Mouse (Mus musculus) spleen, adult 12 weeks (tissue): ENCODE data around the gene Cacna2d3.

Experiments
- DNase-seq: peaks from one replicate; pipeline ENCODE4 v3.0.0; 2022; ENCODE audit warnings: low spot score

Gene Cacna2d3

GRCm38 (mm10) chr14:29391489-29391888, 330.2 kb downstream of the Cacna2d3 start:
- DNase-seq: no peak

GRCm38 (mm10) chr14:29387761-29388160, 333.9 kb downstream of the Cacna2d3 start:
- no peak for DNase-seq

DNA sequence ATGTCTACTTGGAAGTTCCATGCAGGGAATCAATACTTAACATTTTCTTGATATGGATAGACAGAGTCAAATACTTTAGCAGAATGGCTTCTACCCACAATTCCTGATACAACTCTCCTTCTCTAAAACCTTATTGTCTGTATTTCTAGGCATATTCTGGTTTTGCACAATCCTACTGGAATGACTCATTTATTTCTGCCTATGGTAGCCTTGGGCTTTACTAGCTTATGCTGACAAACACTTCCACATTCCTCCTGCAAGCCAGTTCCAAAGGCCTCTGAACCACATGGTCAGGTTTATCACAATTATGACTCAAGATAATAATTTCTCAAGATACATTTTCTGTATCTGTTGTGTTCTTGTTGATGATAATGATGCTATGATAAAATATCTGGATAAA, 336.2 kb downstream of the Cacna2d3 start:
- no peak for DNase-seq

DNA sequence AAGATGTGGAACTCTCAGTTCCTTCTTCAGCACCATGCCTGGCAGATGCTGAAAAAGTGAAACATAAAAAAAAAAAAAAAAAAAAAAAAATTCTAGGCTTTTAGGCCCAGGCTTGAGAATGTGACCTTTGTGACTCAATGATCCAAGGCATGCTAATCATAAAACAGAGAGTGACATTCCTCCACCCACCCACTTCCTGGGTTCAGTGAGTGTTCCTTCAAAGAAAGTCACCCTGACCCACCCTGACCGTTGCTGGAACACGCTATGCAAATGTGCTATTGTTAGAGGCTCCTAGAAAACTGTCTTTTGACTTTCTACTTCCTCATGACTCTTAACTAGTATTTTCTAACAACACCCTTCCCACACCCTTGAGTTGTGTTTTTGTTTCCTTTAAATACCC, 338.9 kb downstream of the Cacna2d3 start:
- DNase-seq: no peak

- no peak for DNase-seq
Observed at GRCm38 (mm10) chr14:29366911-29367310, 354.8 kb downstream of the Cacna2d3 start.

DNA sequence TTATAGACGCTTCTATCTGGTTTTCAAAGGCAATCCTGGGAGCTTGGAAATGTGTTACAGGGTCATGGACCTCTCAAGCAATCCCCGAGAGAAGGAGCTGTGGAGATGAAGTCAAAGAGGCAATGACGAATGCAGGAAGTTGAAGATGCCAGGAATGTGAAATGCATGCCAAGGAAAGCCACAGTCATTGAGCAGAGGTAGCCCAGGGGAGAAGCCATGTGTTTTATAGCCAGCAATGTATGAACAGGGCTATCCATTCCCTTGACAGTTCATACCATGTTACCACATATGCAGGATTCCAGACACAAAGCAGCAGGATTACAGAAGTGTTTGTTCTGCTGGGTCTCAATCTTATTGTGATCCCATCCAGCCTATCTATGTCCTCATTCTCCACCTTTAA, 359.2 kb downstream of the Cacna2d3 start:
- DNase-seq: no peak

GRCm38 (mm10) chr14:29350627-29351026, 371.0 kb downstream of the Cacna2d3 start:
- DNase-seq: no peak

DNA sequence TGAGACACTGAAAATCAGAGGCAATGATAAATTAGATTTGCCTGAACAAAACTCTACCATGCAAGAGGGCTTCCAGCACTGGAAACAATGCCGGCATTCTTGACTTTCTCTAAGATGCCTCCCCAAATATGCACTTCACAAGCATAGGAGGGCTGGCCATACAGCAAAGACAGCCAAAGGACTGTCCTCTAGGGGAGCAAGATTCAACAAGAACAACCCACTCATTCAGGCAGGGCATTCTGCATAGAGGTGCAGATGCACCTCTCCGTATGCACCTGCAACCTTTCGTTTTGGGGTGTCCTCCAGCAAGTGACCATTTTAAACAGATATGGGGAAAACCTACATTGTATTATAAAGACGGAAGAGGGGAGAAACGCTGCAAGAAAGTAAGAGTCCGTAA, 380.1 kb downstream of the Cacna2d3 start:
- DNase-seq: no peak

- no peak for DNase-seq
Observed at GRCm38 (mm10) chr14:29340728-29341127, 380.9 kb downstream of the Cacna2d3 start.

- no peak for DNase-seq
Observed at GRCm38 (mm10) chr14:29334897-29335296, 386.8 kb downstream of the Cacna2d3 start.

DNA sequence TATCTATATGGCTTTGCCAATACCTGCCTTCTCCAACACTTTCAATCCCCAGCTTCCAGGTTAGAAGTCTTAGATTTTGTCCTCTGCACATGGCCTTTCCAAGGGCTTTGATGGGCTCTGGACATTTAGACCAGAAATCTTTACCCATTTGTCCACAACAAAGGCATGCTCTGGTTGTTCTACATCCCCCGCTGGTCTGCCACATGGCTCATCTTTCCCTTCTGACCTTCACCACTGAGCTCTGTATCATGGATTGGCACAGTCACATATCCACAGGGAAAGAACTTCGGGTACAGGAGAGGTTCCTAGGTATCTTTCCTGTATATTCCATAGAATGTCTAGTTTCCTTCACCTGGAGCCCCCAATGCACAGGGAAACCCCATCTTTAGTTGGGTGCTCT, 387.4 kb downstream of the Cacna2d3 start:
- no peak for DNase-seq

GRCm38 (mm10) chr14:29324430-29324782, 397.3 kb downstream of the Cacna2d3 start:
- DNase-seq: no peak

- DNase-seq: no peak
Observed at GRCm38 (mm10) chr14:29323718-29324429, 397.8 kb downstream of the Cacna2d3 start.

GRCm38 (mm10) chr14:29313431-29313830, 408.2 kb downstream of the Cacna2d3 start:
- no peak for DNase-seq

DNA sequence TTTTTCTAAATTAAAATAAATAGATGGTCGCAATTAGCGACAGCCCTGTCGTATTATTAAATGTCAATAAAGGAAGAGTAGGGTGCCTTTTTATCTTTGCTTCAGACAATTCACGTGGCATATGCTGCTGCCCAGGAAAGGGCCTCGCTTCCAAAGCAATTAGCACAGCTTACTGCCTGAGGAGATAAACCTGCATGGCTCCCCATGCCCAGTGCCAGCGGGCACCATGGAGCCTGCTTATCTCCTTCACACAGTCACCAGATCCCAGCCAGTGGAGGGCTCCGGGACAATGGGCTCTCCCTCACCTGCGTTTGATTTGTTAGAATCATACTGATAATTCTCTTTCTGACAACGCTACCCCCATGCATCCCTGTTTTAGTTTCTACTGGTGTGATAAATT, 416.0 kb downstream of the Cacna2d3 start:
- DNase-seq: no peak

- no peak for DNase-seq
Observed at GRCm38 (mm10) chr14:29296185-29296754, 425.4 kb downstream of the Cacna2d3 start.

DNA sequence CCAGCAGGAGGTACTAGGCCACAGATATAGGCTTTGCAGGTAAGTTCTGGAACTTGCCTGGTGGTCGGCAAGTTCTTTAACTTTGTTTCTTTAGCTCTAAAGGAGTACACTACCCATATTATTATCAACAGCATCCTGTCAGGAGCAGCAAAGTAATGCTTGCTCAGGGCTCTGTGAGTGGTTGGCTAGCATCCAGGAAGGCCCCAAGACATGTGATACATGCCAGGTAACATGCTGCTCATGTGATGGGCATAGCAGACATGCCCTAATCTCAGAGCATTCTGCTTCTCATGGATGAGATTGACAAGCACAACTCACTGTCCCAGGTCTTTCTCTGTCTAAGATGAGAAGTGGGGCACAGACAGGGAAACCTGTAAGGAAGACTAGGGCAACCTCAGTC, 442.8 kb downstream of the Cacna2d3 start:
- no peak for DNase-seq

GRCm38 (mm10) chr14:29278401-29278800, 443.3 kb downstream of the Cacna2d3 start:
- no peak for DNase-seq

DNA sequence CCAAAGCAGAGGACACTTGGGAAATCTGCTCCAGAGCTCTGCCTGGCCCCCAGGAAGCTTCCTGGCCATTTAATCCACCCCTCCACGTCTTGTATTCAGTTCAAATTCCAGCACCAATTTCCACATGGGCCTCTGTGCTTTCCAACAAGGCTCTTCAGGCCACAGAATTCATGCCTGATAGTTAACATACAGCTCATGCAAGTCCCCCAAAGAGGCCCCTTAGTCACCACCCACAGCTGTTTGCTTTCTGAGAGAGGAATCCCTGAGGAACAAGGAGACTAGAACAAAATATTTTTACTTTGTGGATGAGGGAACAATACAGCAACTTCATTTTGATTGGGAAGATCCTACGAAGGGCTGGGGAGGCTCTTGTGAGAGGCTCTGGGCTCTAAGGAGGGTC, 444.0 kb downstream of the Cacna2d3 start:
- no peak for DNase-seq

- no peak for DNase-seq
Observed at GRCm38 (mm10) chr14:29273890-29274289, 447.8 kb downstream of the Cacna2d3 start.

- DNase-seq: no peak
Observed at GRCm38 (mm10) chr14:29270541-29270940, 451.1 kb downstream of the Cacna2d3 start.

- no peak for DNase-seq
Observed at GRCm38 (mm10) chr14:29269816-29270215, 451.8 kb downstream of the Cacna2d3 start.

GRCm38 (mm10) chr14:29268609-29269008, 453.1 kb downstream of the Cacna2d3 start:
- no peak for DNase-seq

- DNase-seq: no peak
Observed at GRCm38 (mm10) chr14:29267233-29267874, 454.3 kb downstream of the Cacna2d3 start.
